Mouse (Mus musculus): ENCODE data around the gene Pvalb.

- TF ChIP-seq GATA1 (IDR thresholded peaks at IDR 0.05; ENCODE audit: borderline replicate concordance, low read length) (no peak), FLI1 (IDR thresholded peaks at IDR 0.05; ENCODE audit: low read length) (no peak)
Measured at GRCm38 (mm10) chr15:78243774-78244173, 37.6 kb upstream of the Pvalb start.
